Mouse (Mus musculus): ENCODE results near the gene Ihh. TPM values are rescaled to one million over a fixed set of nuclear protein-coding genes. Genes with fewer than 3 reads are reported as not detected.

The Ihh gene
- polyA plus RNA-seq, 1 experiment from 2014 or later: 0.16 TPM

- no peak overlapping the region for H3K27ac ChIP-seq (ENCODE audit: low read length)
Observed at GRCm38 (mm10) chr1:74975936-74976335, 24.5 kb upstream of the Ihh start.

GRCm38 (mm10) chr1:74973590-74973989, 22.1 kb upstream of the Ihh start:
- WGBS: 78% methylated on average over 6 of the region's 6 CpGs
- TF ChIP-seq CTCF (IDR thresholded peaks at IDR 0.05): peak; percentile 33
- no peak for TF ChIP-seq EP300 (IDR thresholded peaks at IDR 0.05)
- no peaks in the 10 kb centered on the region for H3K36me3 ChIP-seq (ENCODE audit: insufficient read depth, low read length)
- no peaks in the 10 kb centered on the region for H3K27me3 ChIP-seq (replicated peaks; ENCODE audit: insufficient read depth, low read length)
- DNase-seq (ENCODE audit: low spot score) (no peak), ATAC-seq (no peak)
- no peak overlapping the region for H3K4me3 ChIP-seq (ENCODE audit: low read depth, low read length)
- H3K9ac ChIP-seq (replicated peaks; ENCODE audit: low read depth): no peak overlapping the region
- no peaks in the 10 kb centered on the region for H3K4me1 ChIP-seq (ENCODE audit: insufficient read depth, low read depth, low read length)
- H3K27ac ChIP-seq (ENCODE audit: low read length): no peak overlapping the region
- no peak overlapping the region for H3K4me2 ChIP-seq (replicated peaks; ENCODE audit: low read depth, low read length)
- H3K9me3 ChIP-seq (ENCODE audit: low read length): no peaks in the 10 kb centered on the region

More at GRCm38 (mm10) chr1:74975936-74976335, 24.5 kb upstream of the Ihh start:
- TF ChIP-seq CTCF (IDR thresholded peaks at IDR 0.05): no peak; the same call in 1 of the 2 replicates
- no peak; the same call in 1 of the 2 replicates for TF ChIP-seq EP300 (IDR thresholded peaks at IDR 0.05)
- ATAC-seq: peak; percentile 81
- H3K27me3 ChIP-seq (replicated peaks; ENCODE audit: insufficient read depth, low read length): no peaks in the 10 kb centered on the region
- H3K9ac ChIP-seq (replicated peaks; ENCODE audit: low read depth): no peak overlapping the region
- H3K36me3 ChIP-seq (ENCODE audit: insufficient read depth, low read length): no peaks in the 10 kb centered on the region
- DNase-seq (ENCODE audit: low spot score): peak; percentile 75
- H3K4me2 ChIP-seq (replicated peaks; ENCODE audit: low read depth, low read length): no peak overlapping the region
- no peaks in the 10 kb centered on the region for H3K4me1 ChIP-seq (ENCODE audit: insufficient read depth, low read depth, low read length)
- no peak overlapping the region for H3K4me3 ChIP-seq (ENCODE audit: low read depth, low read length)
- 44% methylated on average over 1 of the region's 1 CpGs for WGBS
- H3K9me3 ChIP-seq (ENCODE audit: low read length): no peaks in the 10 kb centered on the region

- H3K27me3 ChIP-seq (replicated peaks; ENCODE audit: insufficient read depth, low read length): no peaks in the 10 kb centered on the region
- H3K4me2 ChIP-seq (replicated peaks; ENCODE audit: low read depth, low read length): no peak overlapping the region
- DNase-seq (ENCODE audit: low spot score) (peak; percentile 79), ATAC-seq (peak; percentile 88)
- no peaks in the 10 kb centered on the region for H3K4me1 ChIP-seq (ENCODE audit: insufficient read depth, low read depth, low read length)
- TF ChIP-seq EP300 (IDR thresholded peaks at IDR 0.05): 0 out of 2 replicates have a peak, but pooled peaks have one; percentile 48
- no peak for TF ChIP-seq CTCF (IDR thresholded peaks at IDR 0.05)
- H3K27ac ChIP-seq (ENCODE audit: low read length): peak overlapping the region; percentile 27; the same call in 1 of the 2 replicates
- no peak overlapping the region for H3K9ac ChIP-seq (replicated peaks; ENCODE audit: low read depth)
- 36% methylated on average over 4 of the region's 4 CpGs for WGBS
- H3K9me3 ChIP-seq (ENCODE audit: low read length): no peaks in the 10 kb centered on the region
- H3K4me3 ChIP-seq (ENCODE audit: low read depth, low read length): no peak overlapping the region
- H3K36me3 ChIP-seq (ENCODE audit: insufficient read depth, low read length): no peaks in the 10 kb centered on the region
Observed at GRCm38 (mm10) chr1:74971353-74972050, 20.0 kb upstream of the Ihh start.

- Histone ChIP-seq H3K36me3 (ENCODE audit: insufficient read depth, low read length) (no peaks in the 10 kb centered on the region), H3K9ac (replicated peaks; ENCODE audit: low read depth) (no peak overlapping the region), H3K4me1 (ENCODE audit: insufficient read depth, low read depth, low read length) (0 out of 2 replicates have a peak, but pooled peaks cover 3% of the 10 kb centered on the region), H3K9me3 (ENCODE audit: low read length) (no peaks in the 10 kb centered on the region), H3K27ac (ENCODE audit: low read length) (no peak overlapping the region), H3K4me2 (replicated peaks; ENCODE audit: low read depth, low read length) (no peak overlapping the region), H3K27me3 (replicated peaks; ENCODE audit: insufficient read depth, low read length) (no peaks in the 10 kb centered on the region), H3K4me3 (ENCODE audit: low read depth, low read length) (no peak overlapping the region)
- TF ChIP-seq CTCF (IDR thresholded peaks at IDR 0.05): no peak
- TF ChIP-seq EP300 (IDR thresholded peaks at IDR 0.05): no peak
- no peak for ATAC-seq
- DNase-seq (ENCODE audit: low spot score): no peak
- WGBS: 27% methylated on average over 8 of the region's 8 CpGs
Observed at GRCm38 (mm10) chr1:74967962-74968580, 16.6 kb upstream of the Ihh start.

- no peak overlapping the region for H3K4me3 ChIP-seq (ENCODE audit: low read depth, low read length)
- H3K4me1 ChIP-seq (ENCODE audit: insufficient read depth, low read depth, low read length): 0 out of 2 replicates have a peak, but pooled peaks cover 3% of the 10 kb centered on the region
- peak overlapping the region; percentile 40 for H3K4me2 ChIP-seq (replicated peaks; ENCODE audit: low read depth, low read length)
- H3K36me3 ChIP-seq (ENCODE audit: insufficient read depth, low read length): no peaks in the 10 kb centered on the region
- H3K27me3 ChIP-seq (replicated peaks; ENCODE audit: insufficient read depth, low read length): no peaks in the 10 kb centered on the region
- TF ChIP-seq CTCF (IDR thresholded peaks at IDR 0.05): peak; percentile 85
- no peak for TF ChIP-seq EP300 (IDR thresholded peaks at IDR 0.05)
- no peaks in the 10 kb centered on the region for H3K9me3 ChIP-seq (ENCODE audit: low read length)
- ATAC-seq (peak; percentile 78), DNase-seq (ENCODE audit: low spot score) (peak; percentile 91)
- WGBS: 8% methylated on average over 16 of the region's 16 CpGs
- H3K9ac ChIP-seq (replicated peaks; ENCODE audit: low read depth): no peak overlapping the region
- H3K27ac ChIP-seq (ENCODE audit: low read length): no peak overlapping the region
Observed at GRCm38 (mm10) chr1:74964494-74965215, 13.2 kb upstream of the Ihh start.

- Histone ChIP-seq H3K4me1 (ENCODE audit: insufficient read depth, low read depth, low read length) (0 out of 2 replicates have a peak, but pooled peaks cover 3% of the 10 kb centered on the region), H3K36me3 (ENCODE audit: insufficient read depth, low read length) (no peaks in the 10 kb centered on the region), H3K4me3 (ENCODE audit: low read depth, low read length) (no peak overlapping the region), H3K27ac (ENCODE audit: low read length) (no peak overlapping the region), H3K9me3 (ENCODE audit: low read length) (no peaks in the 10 kb centered on the region), H3K9ac (replicated peaks; ENCODE audit: low read depth) (no peak overlapping the region), H3K27me3 (replicated peaks; ENCODE audit: insufficient read depth, low read length) (no peaks in the 10 kb centered on the region), H3K4me2 (replicated peaks; ENCODE audit: low read depth, low read length) (no peak overlapping the region)
- 73% methylated on average over 5 of the region's 5 CpGs for WGBS
- TF ChIP-seq EP300 (IDR thresholded peaks at IDR 0.05): no peak
- TF ChIP-seq CTCF (IDR thresholded peaks at IDR 0.05): no peak
- no peak for ATAC-seq
- DNase-seq (ENCODE audit: low spot score): no peak
Observed at GRCm38 (mm10) chr1:74962853-74963227, 11.4 kb upstream of the Ihh start.
